8 mouse cellular contexts compared by ENCODE assay signal in the genomic region with DNA sequence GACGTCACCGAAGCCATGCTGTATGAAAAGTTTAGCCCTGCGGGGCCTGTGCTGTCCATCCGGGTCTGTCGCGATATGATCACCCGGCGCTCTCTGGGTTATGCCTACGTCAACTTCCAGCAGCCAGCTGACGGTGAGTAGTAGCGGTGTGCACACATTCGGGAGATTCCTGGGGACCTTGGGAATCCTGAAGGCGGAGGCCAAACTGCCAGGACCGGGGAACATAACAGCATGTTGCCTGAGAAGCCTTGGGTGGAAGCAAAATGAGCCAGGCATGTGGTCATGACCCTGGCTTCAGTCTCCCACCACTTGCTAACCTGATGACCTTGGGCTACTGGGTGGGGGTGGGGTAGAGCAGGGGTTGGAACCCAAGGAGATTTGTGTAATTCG. TPM values are rescaled to one million over a fixed set of nuclear protein-coding genes. Genes with fewer than 3 reads are reported as not detected.
DNase-seq lines count a peak whose midpoint lies in the region; ATAC-seq and TF ChIP-seq lines count a peak whose summit lies in the region.
"Not testable (repeated sequence)": the region's sequence is repeated elsewhere in the genome, so short reads cannot be mapped to it uniquely, and the experiment has no call there.

No protein-coding gene starts in this region.

- H3K79me2 ChIP-seq in CH12.LX (replicated peaks; ENCODE audit: control insufficient read depth, extremely low read depth, insufficient read depth, poor library complexity, severe bottlenecking) = peaks cover 57% of the 10 kb centered on the region

- 1% methylated on average over 13 of the region's 15 CpGs for WGBS in forebrain, embryonic 11.5 days
- under 1% methylated on average over 14 of the region's 15 CpGs for WGBS in heart, embryonic 15.5 days
- under 1% methylated on average over 11 of the region's 15 CpGs for WGBS in kidney, embryonic 14.5 days
- WGBS in liver, postnatal 0 days (ENCODE audit: insufficient replicate concordance) = 2% methylated on average over 12 of the region's 15 CpGs
- 1% methylated on average over 15 of the region's 15 CpGs for WGBS in thymus, adult 2 months

- peak overlapping the region; percentile 98 for H3K4me2 ChIP-seq in CH12.LX (ENCODE audit: insufficient read depth, low read depth, poor library complexity, severe bottlenecking)
- H3K4me2 ChIP-seq in forebrain, embryonic 11.5 days (ENCODE audit: low read depth, low read length, severe bottlenecking) = peak overlapping the region; percentile 90
- peak overlapping the region; percentile 85 for H3K4me2 ChIP-seq in heart, embryonic 15.5 days
- peak overlapping the region; percentile 80 for H3K4me2 ChIP-seq in kidney, embryonic 14.5 days (replicated peaks; ENCODE audit: low read depth, low read length)
- peak overlapping the region; percentile 83 for H3K4me2 ChIP-seq in liver, postnatal 0 days (ENCODE audit: low read depth, low read length)

- peaks cover 6 to 33% of the 10 kb centered on the region in 2 experiments; a peak in 3 of 4 replicates for H3K4me1 ChIP-seq in CH12.LX (ENCODE audit: control insufficient read depth in 1 of 2, insufficient read depth in 2 of 2)
- peaks cover 12% of the 10 kb centered on the region for H3K4me1 ChIP-seq in bone marrow macrophage, adult 2 months (ENCODE audit: control insufficient read depth, insufficient read depth, low read length)
- H3K4me1 ChIP-seq in forebrain, embryonic 11.5 days (replicated peaks; ENCODE audit: control insufficient read depth, insufficient read depth, low read length) = peaks cover 13% of the 10 kb centered on the region; the same call in 1 of the 2 replicates
- H3K4me1 ChIP-seq in heart, embryonic 15.5 days (replicated peaks) = peaks cover 42% of the 10 kb centered on the region
- peaks cover 19% of the 10 kb centered on the region for H3K4me1 ChIP-seq in kidney, embryonic 14.5 days (ENCODE audit: control insufficient read depth, insufficient read depth, low read length)
- H3K4me1 ChIP-seq in liver, postnatal 0 days (ENCODE audit: insufficient read depth) = peaks cover 37% of the 10 kb centered on the region
- peaks cover 11% of the 10 kb centered on the region for H3K4me1 ChIP-seq in thymus, adult 2 months (replicated peaks; ENCODE audit: control insufficient read depth, insufficient read depth, low read length)

- not testable (repeated sequence) for H3K27ac ChIP-seq in CH12.LX (ENCODE audit: insufficient read depth, low read depth); bone marrow macrophage, adult 2 months (ENCODE audit: insufficient read depth, low read depth, low read length); forebrain, embryonic 11.5 days (ENCODE audit: low read depth, low read length); kidney, embryonic 14.5 days (ENCODE audit: low read depth, low read length); thymus, adult 2 months (ENCODE audit: control insufficient read depth, insufficient read depth, low read length)
- H3K27ac ChIP-seq in heart, embryonic 15.5 days = peak overlapping the region; percentile 89
- H3K27ac ChIP-seq in liver, postnatal 0 days (ENCODE audit: low read depth) = peak overlapping the region; percentile 81

- H3K36me3 ChIP-seq in CH12.LX (replicated peaks in 1 of 2; ENCODE audit: control insufficient read depth in 1 of 2, insufficient read depth in 1 of 2, low read length in 1 of 2) = peaks cover 19 to 48% of the 10 kb centered on the region in 2 experiments
- H3K36me3 ChIP-seq in forebrain, embryonic 11.5 days (ENCODE audit: control insufficient read depth, insufficient read depth, low read length); thymus, adult 2 months (ENCODE audit: control insufficient read depth, insufficient read depth, low read length): not testable (repeated sequence)
- peaks cover 17% of the 10 kb centered on the region for H3K36me3 ChIP-seq in heart, embryonic 15.5 days
- H3K36me3 ChIP-seq in kidney, embryonic 14.5 days (ENCODE audit: control insufficient read depth, insufficient read depth, low read length) = peaks cover 34% of the 10 kb centered on the region
- H3K36me3 ChIP-seq in liver, postnatal 0 days (replicated peaks; ENCODE audit: insufficient read depth, low read length) = peaks cover 34% of the 10 kb centered on the region

- peak overlapping the region; percentile 80 to 90 (median 86) for H3K4me3 ChIP-seq in CH12.LX (replicated peaks in 1 of 3; ENCODE audit: low read depth in 2 of 3, low read length in 2 of 3, poor library complexity in 1 of 3)
- peak overlapping the region; percentile 98 for H3K4me3 ChIP-seq in bone marrow macrophage, adult 2 months (ENCODE audit: insufficient read depth, low read length)
- H3K4me3 ChIP-seq in forebrain, embryonic 11.5 days (ENCODE audit: low read depth, low read length) = peak overlapping the region; percentile 48
- peak overlapping the region; percentile 57 for H3K4me3 ChIP-seq in heart, embryonic 15.5 days
- peak overlapping the region; percentile 64 for H3K4me3 ChIP-seq in kidney, embryonic 14.5 days (ENCODE audit: low read length)
- peak overlapping the region; percentile 68 for H3K4me3 ChIP-seq in liver, postnatal 0 days (ENCODE audit: low read depth, low read length)
- H3K4me3 ChIP-seq in thymus, adult 2 months (ENCODE audit: control insufficient read depth, insufficient read depth, low read length) = peak overlapping the region; percentile 80

- not testable (repeated sequence) for TF ChIP-seq CTCF in CH12.LX (conservative IDR thresholded peaks at IDR 0.05 in 1 of 2, IDR thresholded peaks at IDR 0.05 in 1 of 2; ENCODE audit: low read depth in 2 of 2, low read length in 2 of 2); bone marrow macrophage, adult 2 months (IDR thresholded peaks at IDR 0.05; ENCODE audit: low read depth, low read length); liver, postnatal 0 days (IDR thresholded peaks at IDR 0.05; ENCODE audit: low read depth); thymus, adult 2 months (IDR thresholded peaks at IDR 0.05; ENCODE audit: borderline replicate concordance, control insufficient read depth, extremely low read depth, insufficient read depth, low read length, poor library complexity)

- not testable (repeated sequence) for H3K27me3 ChIP-seq in CH12.LX (replicated peaks); forebrain, embryonic 11.5 days (ENCODE audit: control insufficient read depth, insufficient read depth, low read length); heart, embryonic 15.5 days; kidney, embryonic 14.5 days (ENCODE audit: control insufficient read depth, insufficient read depth, low read length); liver, postnatal 0 days (ENCODE audit: insufficient read depth, low read length); thymus, adult 2 months (ENCODE audit: control insufficient read depth, insufficient read depth, low read length)

- not testable (repeated sequence) for TF ChIP-seq POLR2A in CH12.LX (IDR thresholded peaks at IDR 0.05; ENCODE audit: low read depth, low read length); bone marrow macrophage, adult 2 months (IDR thresholded peaks at IDR 0.05; ENCODE audit: borderline replicate concordance, low read depth, low read length); thymus, adult 2 months (IDR thresholded peaks at IDR 0.05; ENCODE audit: control insufficient read depth, extremely low read depth, insufficient read depth, low read length, poor library complexity)

- not testable (repeated sequence) for TF ChIP-seq RAD21 in CH12.LX (IDR thresholded peaks at IDR 0.05; ENCODE audit: low read depth, low read length)

- not testable (repeated sequence) for DNase-seq in CH12.LX (ENCODE audit: extremely low read depth); forebrain, embryonic 11.5 days (ENCODE audit: low spot score)
- peak; percentile 46 for DNase-seq in liver, postnatal 0 days
- peak; percentile 27 for DNase-seq in naive thymus-derived CD4-positive, alpha-beta T cell, adult 2 months (ENCODE audit: low read depth)
- peak; percentile 17 for DNase-seq in thymus, adult 2 months

- not testable (repeated sequence) for TF ChIP-seq EP300 in CH12.LX (IDR thresholded peaks at IDR 0.05; ENCODE audit: low read length); liver, postnatal 0 days (IDR thresholded peaks at IDR 0.05; ENCODE audit: low read depth)

- dilution Hi-C loops in CH12.LX (cut with MboI; ENCODE audit: extremely low pct_ligation_motif_present, extremely low pct_unique_long_range_greater_than_20kb, low sequenced_read_pairs) = not testable (repeated sequence)

- peak overlapping the region; percentile 77 for H3K9ac ChIP-seq in CH12.LX (ENCODE audit: insufficient read depth, low read depth)
- peak overlapping the region; percentile 65 for H3K9ac ChIP-seq in forebrain, embryonic 11.5 days (ENCODE audit: low read length)
- peak overlapping the region; percentile 57 for H3K9ac ChIP-seq in heart, embryonic 15.5 days
- H3K9ac ChIP-seq in kidney, embryonic 14.5 days (ENCODE audit: low read depth, low read length) = peak overlapping the region; percentile 67
- H3K9ac ChIP-seq in liver, postnatal 0 days (replicated peaks) = peak overlapping the region; percentile 73

- H3K9me3 ChIP-seq in CH12.LX (replicated peaks; ENCODE audit: low read length); forebrain, embryonic 11.5 days (ENCODE audit: control insufficient read depth, low read length); heart, embryonic 15.5 days (replicated peaks); kidney, embryonic 14.5 days (ENCODE audit: control insufficient read depth, low read length); liver, postnatal 0 days (ENCODE audit: low read length): not testable (repeated sequence)

- ATAC-seq in forebrain, embryonic 11.5 days (replicated peaks; ENCODE audit: low FRiP score) = peak; percentile 11; the same call in 1 of the 2 replicates
- ATAC-seq in heart, embryonic 15.5 days (replicated peaks; ENCODE audit: insufficient number of reproducible peaks, insufficient read depth, low FRiP score, low read depth) = not testable (repeated sequence)
- peak; percentile 26; the same call in 1 of the 2 replicates for ATAC-seq in kidney, embryonic 14.5 days (ENCODE audit: low FRiP score, low TSS enrichment)
- peak; percentile 20 for ATAC-seq in liver, postnatal 0 days

- in situ Hi-C loops in CH12.LX (cut with MboI; ENCODE audit: low pct_ligation_motif_present, low pct_unique_long_range_greater_than_20kb, low sequenced_read_pairs) = loop anchor here (25.0 kb wide), 1 partner anchor 554 kb away; no protein-coding TSS in a partner anchor

RNA-seq across cellular contexts. Expression of a gene that starts 21.5 kb away (rescaled TPM):
- total RNA-seq in CH12.LX (2012; rRNA removed) (318 and 326 TPM in 2 replicates), CH12.LX (2014; rRNA removed) (206 and 207 TPM in 2 replicates)
- 370 and 444 TPM in 2 replicates for polyA plus RNA-seq in CH12.LX (2012; ENCODE audit: insufficient read length, low read depth)
- polyA plus RNA-seq in bone marrow macrophage, adult 2 months (2012; ENCODE audit: insufficient read depth, insufficient read length, missing spikeins) = 16.7 and 18.3 TPM in 2 replicates
- 46.6 and 47.0 TPM in 2 replicates for polyA plus RNA-seq in forebrain, embryonic 11.5 days (2014; fragmentation: Nextera tagmentation; extraction: Ambion mirVana)
- polyA plus RNA-seq in heart, embryonic 15.5 days (2015; fragmentation: Nextera tagmentation; extraction: Ambion mirVana) = 51.3 and 53.8 TPM in 2 replicates
- 63.9 and 82.6 TPM in 2 replicates for polyA plus RNA-seq in kidney, embryonic 14.5 days (2014; fragmentation: Nextera tagmentation; extraction: Ambion mirVana)
- polyA plus RNA-seq in liver, postnatal 0 days (2015; fragmentation: Nextera tagmentation; extraction: Ambion mirVana) = 31.5 and 33.2 TPM in 2 replicates
- polyA plus RNA-seq in thymus, adult 2 months (2012; rRNA removed) = 146 and 174 TPM in 2 replicates

RNA-seq across cellular contexts. Expression of a gene that starts 39.8 kb away (rescaled TPM):
- 0.08 TPM in 2 replicates for total RNA-seq in CH12.LX (2012; rRNA removed)
- not detected in 2 replicates for total RNA-seq in CH12.LX (2014; rRNA removed)
- polyA plus RNA-seq in CH12.LX (2012; ENCODE audit: insufficient read length, low read depth) = 0.18 TPM in 1 of 2 replicates, not detected in the other
- not detected in 2 replicates for polyA plus RNA-seq in bone marrow macrophage, adult 2 months (2012; ENCODE audit: insufficient read depth, insufficient read length, missing spikeins)
- not detected in 2 replicates for polyA plus RNA-seq in forebrain, embryonic 11.5 days (2014; fragmentation: Nextera tagmentation; extraction: Ambion mirVana)
- polyA plus RNA-seq in heart, embryonic 15.5 days (2015; fragmentation: Nextera tagmentation; extraction: Ambion mirVana) = not detected in 2 replicates
- not detected in 2 replicates for polyA plus RNA-seq in kidney, embryonic 14.5 days (2014; fragmentation: Nextera tagmentation; extraction: Ambion mirVana)
- not detected in 2 replicates for polyA plus RNA-seq in liver, postnatal 0 days (2015; fragmentation: Nextera tagmentation; extraction: Ambion mirVana)
- polyA plus RNA-seq in thymus, adult 2 months (2012; rRNA removed) = 0.11 and 0.24 TPM in 2 replicates

RNA-seq across cellular contexts. Expression of a gene that starts 50.3 kb away (rescaled TPM):
- not detected in 2 replicates for total RNA-seq in CH12.LX (2012; rRNA removed)
- total RNA-seq in CH12.LX (2014; rRNA removed) = not detected in 2 replicates
- polyA plus RNA-seq in CH12.LX (2012; ENCODE audit: insufficient read length, low read depth) = not detected in 2 replicates
- not detected in 2 replicates for polyA plus RNA-seq in bone marrow macrophage, adult 2 months (2012; ENCODE audit: insufficient read depth, insufficient read length, missing spikeins)
- polyA plus RNA-seq in forebrain, embryonic 11.5 days (2014; fragmentation: Nextera tagmentation; extraction: Ambion mirVana) = 7.1 and 7.9 TPM in 2 replicates
- polyA plus RNA-seq in heart, embryonic 15.5 days (2015; fragmentation: Nextera tagmentation; extraction: Ambion mirVana) = 13.0 and 21.2 TPM in 2 replicates
- polyA plus RNA-seq in kidney, embryonic 14.5 days (2014; fragmentation: Nextera tagmentation; extraction: Ambion mirVana) = 25.1 and 50.2 TPM in 2 replicates
- polyA plus RNA-seq in liver, postnatal 0 days (2015; fragmentation: Nextera tagmentation; extraction: Ambion mirVana) = 0.78 and 0.81 TPM in 2 replicates
- 4.1 and 4.3 TPM in 2 replicates for polyA plus RNA-seq in thymus, adult 2 months (2012; rRNA removed)

RNA-seq across cellular contexts. Expression of a gene that starts 59.4 kb away (rescaled TPM):
- total RNA-seq in CH12.LX (2012; rRNA removed) (0.68 and 0.71 TPM in 2 replicates), CH12.LX (2014; rRNA removed) (0.26 and 0.30 TPM in 2 replicates)
- polyA plus RNA-seq in CH12.LX (2012; ENCODE audit: insufficient read length, low read depth) = 0.76 and 0.86 TPM in 2 replicates
- not detected in 2 replicates for polyA plus RNA-seq in bone marrow macrophage, adult 2 months (2012; ENCODE audit: insufficient read depth, insufficient read length, missing spikeins)
- polyA plus RNA-seq in forebrain, embryonic 11.5 days (2014; fragmentation: Nextera tagmentation; extraction: Ambion mirVana) = 0.13 and 0.23 TPM in 2 replicates
- polyA plus RNA-seq in heart, embryonic 15.5 days (2015; fragmentation: Nextera tagmentation; extraction: Ambion mirVana) = 0.11 TPM in 1 of 2 replicates, not detected in the other
- polyA plus RNA-seq in kidney, embryonic 14.5 days (2014; fragmentation: Nextera tagmentation; extraction: Ambion mirVana) = 0.20 TPM in 1 of 2 replicates, not detected in the other
- 0.11 and 0.21 TPM in 2 replicates for polyA plus RNA-seq in liver, postnatal 0 days (2015; fragmentation: Nextera tagmentation; extraction: Ambion mirVana)
- 0.46 and 0.82 TPM in 2 replicates for polyA plus RNA-seq in thymus, adult 2 months (2012; rRNA removed)

Comparison
In these comparisons a context has a peak if more than half of its experiments do, and no peak if none do; other contexts are left out.
1. H3K4me3 ChIP-seq: peak in every context shown above with its lines; median percentile 98 in bone marrow macrophage, adult 2 months; 86 in CH12.LX; 80 in thymus, adult 2 months; 68 in liver, postnatal 0 days; 64 in kidney, embryonic 14.5 days; 57 in heart, embryonic 15.5 days; 48 in forebrain, embryonic 11.5 days.